Mouse (Mus musculus) limb, embryonic 11.5 days (tissue): ENCODE measurements around the gene Upk1b. TPM values are rescaled to one million over a fixed set of nuclear protein-coding genes. Genes with fewer than 3 reads are reported as not detected.

ENCODE experiments used
- ATAC-seq: fragments of 200-750 bp; cut with Nextera tagmentation; 2 replicates; pipeline ENCODE4 v1.8.0; 2017; ENCODE audit warnings: low read depth; ENCODE audit not compliant: insufficient number of reproducible peaks, low FRiP score, low TSS enrichment
- DNase-seq: peaks from one replicate; pipeline ENCODE4 v3.0.0-alpha.2; 2015; ENCODE audit warnings: low spot score
- H3K27ac ChIP-seq: fragments of 300-500 bp; sonication (generic); replicated peaks from 2 replicates; pipeline ENCODE4 v1.5.1; 2014; ENCODE audit warnings: low read depth, mild to moderate bottlenecking, low read length
- H3K27me3 ChIP-seq: fragments of 300-500 bp; sonication (generic); 2 replicates; pipeline ENCODE4 v1.6.1; 2014; ENCODE audit warnings: mild to moderate bottlenecking, low read length, mixed read lengths; ENCODE audit not compliant: control insufficient read depth, insufficient read depth
- H3K36me3 ChIP-seq: fragments of 300-500 bp; sonication (generic); 2 replicates; pipeline ENCODE4 v1.6.1; 2014; ENCODE audit warnings: mild to moderate bottlenecking, low read length, moderate library complexity, mixed read lengths; ENCODE audit not compliant: control insufficient read depth, insufficient read depth
- H3K4me1 ChIP-seq: fragments of 300-500 bp; sonication (generic); 2 replicates; pipeline ENCODE4 v1.6.1; 2014; ENCODE audit warnings: low read length, mixed read lengths; ENCODE audit not compliant: control insufficient read depth, insufficient read depth
- H3K4me2 ChIP-seq: fragments of 300-500 bp; sonication (generic); 2 replicates; pipeline ENCODE4 v1.6.1; 2014; ENCODE audit warnings: low read depth, mild to moderate bottlenecking, moderate library complexity; ENCODE audit not compliant: severe bottlenecking
- H3K4me3 ChIP-seq: fragments of 300-500 bp; sonication (generic); 2 replicates; pipeline ENCODE4 v1.5.1; 2014; ENCODE audit warnings: low read depth, low read length
- H3K9ac ChIP-seq: fragments of 300-500 bp; sonication (generic); 2 replicates; pipeline ENCODE4 v1.6.1; 2014; ENCODE audit warnings: mild to moderate bottlenecking, low read length
- H3K9me3 ChIP-seq: fragments of 300-500 bp; sonication (generic); 2 replicates; pipeline ENCODE4 v1.6.1; 2016; ENCODE audit warnings: low read length; ENCODE audit not compliant: control insufficient read depth
- WGBS: fragments of 180-500 bp; shearing (Covaris S2); extraction: QIAGEN DNeasy Blood & Tissue Kit; methylation state at CpG from one replicate; pipeline ENCODE4 v1.1.7; 2014; 5-methylcytosine and 5-hydroxymethylcytosine counted together
- polyA plus RNA-seq: library from polyadenylated mRNA; unstranded; fragments of >200 nt; fragmentation: Nextera tagmentation; extraction: Ambion mirVana; gene quantifications from 2 replicates; pipeline ENCODE4 v1.2.1, GENCODE M21; 2014

Upk1b gene
- polyA plus RNA-seq, 1 experiment from 2014 or later = 4.1 TPM

GRCm38 (mm10) chr16:38785301-38785700 lies 14.8 kb downstream of the Upk1b start:
- no peaks in the 10 kb centered on the region for H3K27me3 ChIP-seq
- no peaks in the 10 kb centered on the region for H3K36me3 ChIP-seq
- no peaks in the 10 kb centered on the region for H3K4me1 ChIP-seq
- H3K27ac ChIP-seq = no peak overlapping the region
- no peak overlapping the region for H3K4me3 ChIP-seq
- H3K9ac ChIP-seq = no peak overlapping the region
- no peaks in the 10 kb centered on the region for H3K9me3 ChIP-seq
- DNase-seq (no peak), ATAC-seq (no peak)
- WGBS = 95% methylated on average over 7 of the region's 7 CpGs
- H3K4me2 ChIP-seq = no peak overlapping the region

GRCm38 (mm10) chr16:38782524-38783067 lies 17.5 kb downstream of the Upk1b start:
- H3K9me3 ChIP-seq = no peaks in the 10 kb centered on the region
- H3K4me3 ChIP-seq = no peak overlapping the region
- no peak overlapping the region for H3K9ac ChIP-seq
- DNase-seq (no peak), ATAC-seq (no peak)
- no peak overlapping the region for H3K27ac ChIP-seq
- no peaks in the 10 kb centered on the region for H3K36me3 ChIP-seq
- 61% methylated on average over 2 of the region's 2 CpGs for WGBS
- no peak overlapping the region for H3K4me2 ChIP-seq
- no peaks in the 10 kb centered on the region for H3K27me3 ChIP-seq
- H3K4me1 ChIP-seq = no peaks in the 10 kb centered on the region

- DNase-seq (no peak), ATAC-seq (no peak)
- WGBS = 73% methylated on average over 2 of the region's 2 CpGs
These were observed 18.2 kb downstream of the Upk1b start for GRCm38 (mm10) chr16:38781946-38782345.

DNA sequence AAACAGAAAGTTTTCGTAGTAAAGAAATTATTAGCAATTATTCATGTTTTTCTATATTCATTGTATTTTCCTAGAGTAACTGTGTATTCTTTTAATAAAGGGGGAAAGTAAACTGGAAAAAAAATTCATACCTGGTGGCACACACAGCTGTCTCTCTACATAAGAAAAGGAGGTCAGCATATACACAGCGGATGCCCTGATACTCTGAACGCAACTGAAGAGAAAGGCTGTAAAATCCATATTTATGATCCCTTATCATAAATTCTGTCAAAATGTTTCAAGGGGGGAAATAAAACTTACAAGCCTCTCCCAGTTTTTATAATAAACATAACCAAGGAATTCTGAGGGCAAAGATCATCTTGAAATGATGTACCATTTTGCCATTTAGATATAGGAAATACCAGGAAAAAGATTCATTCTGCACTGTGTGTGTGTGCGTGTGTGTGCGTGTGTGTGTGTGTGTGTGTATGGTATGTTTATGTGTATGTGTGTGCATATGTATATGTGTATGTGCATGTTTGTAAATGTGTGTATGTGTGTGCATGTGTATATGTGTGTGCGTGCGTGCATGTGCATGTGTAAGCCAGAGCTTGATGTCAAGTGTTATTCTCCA lies 19.1 kb downstream of the Upk1b start:
- DNase-seq (no peak), ATAC-seq (no peak)
- Histone ChIP-seq H3K36me3 (no peaks in the 10 kb centered on the region), H3K4me3 (no peak overlapping the region), H3K9me3 (no peaks in the 10 kb centered on the region), H3K27me3 (no peaks in the 10 kb centered on the region), H3K9ac (no peak overlapping the region), H3K4me2 (no peak overlapping the region), H3K27ac (no peak overlapping the region), H3K4me1 (no peaks in the 10 kb centered on the region)
- 97% methylated on average over 7 of the region's 7 CpGs for WGBS

More at GRCm38 (mm10) chr16:38781946-38782345, 18.2 kb downstream of the Upk1b start:
- no peak overlapping the region for H3K4me3 ChIP-seq
- H3K27me3 ChIP-seq = no peaks in the 10 kb centered on the region
- no peak overlapping the region for H3K27ac ChIP-seq
- no peak overlapping the region for H3K4me2 ChIP-seq
- no peaks in the 10 kb centered on the region for H3K9me3 ChIP-seq
- no peak overlapping the region for H3K9ac ChIP-seq
- no peaks in the 10 kb centered on the region for H3K36me3 ChIP-seq
- H3K4me1 ChIP-seq = no peaks in the 10 kb centered on the region

GRCm38 (mm10) chr16:38776342-38776741 lies 23.8 kb downstream of the Upk1b start:
- DNase-seq = no peak
- no peak overlapping the region for H3K4me2 ChIP-seq
- no peak overlapping the region for H3K4me3 ChIP-seq
- peaks cover 3% of the 10 kb centered on the region; the same call in 1 of the 2 replicates for H3K4me1 ChIP-seq
- H3K36me3 ChIP-seq = no peaks in the 10 kb centered on the region
- no peaks in the 10 kb centered on the region for H3K27me3 ChIP-seq
- no peak overlapping the region for H3K9ac ChIP-seq
- H3K27ac ChIP-seq = no peak overlapping the region
- ATAC-seq = no peak
- 48% methylated on average over 6 of the region's 6 CpGs for WGBS
- no peaks in the 10 kb centered on the region for H3K9me3 ChIP-seq

- DNase-seq (no peak), ATAC-seq (no peak)
- Histone ChIP-seq H3K4me2 (no peak overlapping the region), H3K4me3 (no peak overlapping the region), H3K4me1 (peaks cover 3% of the 10 kb centered on the region; the same call in 1 of the 2 replicates), H3K36me3 (no peaks in the 10 kb centered on the region), H3K9me3 (no peaks in the 10 kb centered on the region), H3K27me3 (no peaks in the 10 kb centered on the region), H3K9ac (no peak overlapping the region), H3K27ac (no peak overlapping the region)
- 62% methylated on average over 7 of the region's 7 CpGs for WGBS
These were observed 25.0 kb downstream of the Upk1b start for GRCm38 (mm10) chr16:38774964-38775746.

DNA sequence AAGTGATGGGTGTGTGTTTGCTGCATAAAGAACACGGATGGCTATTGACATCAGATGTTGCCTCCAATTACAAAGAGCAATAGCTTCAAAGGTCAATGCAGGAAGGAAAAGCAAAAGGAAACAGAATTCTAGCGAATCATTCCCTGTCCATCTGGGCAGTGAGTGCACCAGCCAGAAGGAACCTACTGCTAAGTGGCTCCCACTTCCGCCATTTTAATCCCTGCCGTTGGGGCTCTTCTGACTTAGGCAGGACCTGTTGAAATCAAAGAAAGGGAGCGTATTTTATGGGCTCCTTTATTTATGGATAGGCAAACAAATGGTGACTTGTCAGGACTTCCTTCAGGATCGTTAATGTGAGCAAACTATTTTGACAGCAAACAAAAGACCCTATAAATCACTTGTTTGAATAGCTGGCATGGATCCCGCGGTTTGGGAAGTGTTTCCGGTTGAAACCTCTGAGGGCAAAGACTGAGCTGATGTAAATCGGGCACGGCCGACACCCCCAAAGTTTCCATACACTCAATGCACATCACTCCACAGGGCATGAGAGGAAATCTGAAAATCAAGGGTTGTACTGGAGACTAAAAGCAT lies 27.1 kb downstream of the Upk1b start:
- Histone ChIP-seq H3K36me3 (no peaks in the 10 kb centered on the region), H3K4me1 (peaks cover 3% of the 10 kb centered on the region; the same call in 1 of the 2 replicates), H3K27ac (no peak overlapping the region), H3K4me3 (no peak overlapping the region), H3K27me3 (no peaks in the 10 kb centered on the region), H3K9ac (no peak overlapping the region), H3K4me2 (no peak overlapping the region), H3K9me3 (no peaks in the 10 kb centered on the region)
- ATAC-seq = no peak
- no peak for DNase-seq
- WGBS = 44% methylated on average over 12 of the region's 12 CpGs

DNA sequence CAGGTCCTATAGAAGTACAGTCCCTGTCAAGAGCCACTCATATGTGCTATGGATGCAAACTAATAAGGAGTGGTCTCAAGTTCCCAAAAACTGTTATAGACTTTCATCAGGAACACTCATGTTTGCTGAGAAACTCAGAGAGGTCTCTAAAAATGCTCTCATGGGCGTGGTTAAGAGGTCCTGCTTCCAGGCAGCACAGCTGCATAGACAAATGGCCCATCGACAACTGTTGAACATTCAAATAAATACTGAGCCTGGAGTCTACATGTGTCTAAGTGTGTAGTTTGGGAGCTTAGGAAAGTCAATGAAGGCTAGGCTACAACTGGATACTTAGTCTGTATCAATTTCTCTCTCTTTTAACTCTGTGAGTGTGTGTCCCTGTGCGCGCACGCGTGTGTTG lies 29.0 kb downstream of the Upk1b start:
- H3K27me3 ChIP-seq = no peaks in the 10 kb centered on the region
- 95% methylated on average over 6 of the region's 6 CpGs for WGBS
- DNase-seq (no peak), ATAC-seq (no peak)
- H3K4me1 ChIP-seq = peaks cover 3% of the 10 kb centered on the region; the same call in 1 of the 2 replicates
- no peaks in the 10 kb centered on the region for H3K9me3 ChIP-seq
- H3K4me2 ChIP-seq = no peak overlapping the region
- H3K4me3 ChIP-seq = no peak overlapping the region
- no peak overlapping the region for H3K27ac ChIP-seq
- no peak overlapping the region for H3K9ac ChIP-seq
- H3K36me3 ChIP-seq = no peaks in the 10 kb centered on the region
